Mouse (Mus musculus): ENCODE results near the gene Nos3.

DNA sequence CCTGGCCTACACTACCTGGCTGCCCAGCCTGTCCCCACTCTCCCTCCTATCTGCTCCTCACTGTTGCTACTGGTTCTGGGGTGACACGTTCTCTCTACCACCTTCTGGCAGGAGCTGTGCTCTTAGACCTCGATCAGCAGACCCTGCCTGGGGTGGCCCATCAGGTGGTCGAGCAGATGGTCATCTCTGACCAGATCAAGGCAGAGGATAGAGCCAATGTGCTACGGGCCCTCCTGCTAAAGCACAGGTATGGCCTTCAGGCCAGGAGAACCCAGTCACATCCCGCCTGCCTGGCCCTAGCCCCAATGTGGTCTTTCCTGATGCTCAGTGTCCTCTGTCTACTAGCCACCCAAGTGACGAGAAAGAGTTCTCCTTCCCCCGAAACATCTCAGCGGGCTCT, 69.4 kb downstream of the Nos3 start:
- TF ChIP-seq CTCF (IDR thresholded peaks at IDR 0.05; ENCODE audit: borderline replicate concordance, extremely low read depth, insufficient read depth, insufficient read length) (no peak), POLR2A (IDR thresholded peaks at IDR 0.05; ENCODE audit: borderline replicate concordance, extremely low read depth, insufficient read depth, insufficient read length, poor library complexity, severe bottlenecking) (no peak)
